Mouse (Mus musculus): ENCODE data around the gene Cct5. TPM values are rescaled to one million over a fixed set of nuclear protein-coding genes. Genes with fewer than 3 reads are reported as not detected.
A peak's percentile ranks its signal among the peaks of the same experiment; 100 is the strongest.
"Not testable (repeated sequence)": the region's sequence is repeated elsewhere in the genome, so short reads cannot be mapped to it uniquely, and the experiment has no call there.

Gene Cct5
- polyA plus RNA-seq, 1 experiment from 2014 or later: 460 TPM

DNA sequence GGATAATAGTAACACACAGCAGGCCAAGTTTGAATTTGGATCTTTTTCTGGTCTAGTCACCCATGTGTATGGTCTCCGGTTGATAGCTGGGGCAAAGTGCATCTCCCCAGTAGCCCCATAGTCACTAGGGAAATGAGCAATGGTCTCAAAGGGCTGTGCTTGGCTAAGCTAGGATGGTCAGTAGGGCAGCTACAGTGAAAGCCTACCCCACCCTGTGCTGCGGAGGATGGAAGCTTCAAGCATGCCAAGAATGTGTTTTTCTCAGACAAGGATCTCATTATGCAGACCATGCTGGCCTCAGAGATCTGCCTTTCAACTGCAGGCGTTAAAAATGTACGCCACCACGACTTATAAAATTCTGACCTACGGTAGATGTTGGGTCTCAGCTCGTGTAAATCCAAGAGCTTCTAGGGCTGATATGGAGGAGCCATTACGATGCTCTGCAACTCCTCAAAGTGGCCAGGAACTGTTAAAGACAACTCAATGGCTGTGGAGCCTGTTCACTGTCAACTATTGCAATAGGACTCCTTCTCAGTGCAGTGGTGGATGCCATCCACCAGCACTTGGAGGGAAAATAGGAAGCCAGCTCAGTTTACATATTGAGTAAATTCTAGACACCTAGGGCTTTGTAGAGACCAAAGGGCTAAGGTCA, 12.5 kb downstream of the Cct5 start:
- H3K27ac ChIP-seq (ENCODE audit: low read length): no peak overlapping the region

DNA sequence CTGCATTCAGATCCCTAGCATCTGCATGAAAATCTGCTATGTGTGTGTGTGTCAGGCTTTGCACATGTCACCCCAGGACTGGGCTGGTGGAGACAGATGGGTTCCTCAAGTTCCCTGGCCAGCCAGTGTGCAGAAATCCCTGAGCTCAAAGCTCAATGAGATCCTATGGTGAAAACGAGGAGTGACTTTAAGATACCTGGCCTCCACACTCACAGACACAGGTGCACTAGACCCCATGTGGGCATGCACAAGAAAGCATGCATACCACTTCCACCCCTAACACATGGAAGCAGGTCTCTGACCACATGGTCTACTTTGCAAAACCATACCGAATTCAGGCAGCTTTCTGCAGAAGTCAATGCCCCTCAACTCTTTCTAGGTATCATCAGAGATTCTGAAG, 13.8 kb downstream of the Cct5 start:
- Histone ChIP-seq H3K9ac (ENCODE audit: low read length) (no peak overlapping the region), H3K4me3 (replicated peaks; ENCODE audit: low read length) (no peak overlapping the region), H3K4me1 (ENCODE audit: control insufficient read depth, insufficient read depth, low read length) (no peaks in the 10 kb centered on the region), H3K36me3 (ENCODE audit: control insufficient read depth, insufficient read depth, low read length) (peaks cover 30% of the 10 kb centered on the region), H3K4me2 (ENCODE audit: low read depth, low read length) (no peak overlapping the region), H3K9me3 (replicated peaks; ENCODE audit: control insufficient read depth, low read length) (no peaks in the 10 kb centered on the region), H3K27ac (ENCODE audit: low read length) (no peak overlapping the region), H3K27me3 (ENCODE audit: control insufficient read depth, insufficient read depth, low read length) (no peaks in the 10 kb centered on the region)
- WGBS: 72% methylated on average over 2 of the region's 2 CpGs
- no peak for ATAC-seq (ENCODE audit: insufficient read depth, low FRiP score)

More for the DNA sequence above, 12.5 kb downstream of the Cct5 start:
- Histone ChIP-seq H3K4me1 (ENCODE audit: control insufficient read depth, insufficient read depth, low read length) (no peaks in the 10 kb centered on the region), H3K27me3 (ENCODE audit: control insufficient read depth, insufficient read depth, low read length) (no peaks in the 10 kb centered on the region), H3K4me2 (ENCODE audit: low read depth, low read length) (no peak overlapping the region), H3K9me3 (replicated peaks; ENCODE audit: control insufficient read depth, low read length) (no peaks in the 10 kb centered on the region), H3K36me3 (ENCODE audit: control insufficient read depth, insufficient read depth, low read length) (peaks cover 40% of the 10 kb centered on the region), H3K4me3 (replicated peaks; ENCODE audit: low read length) (no peak overlapping the region), H3K9ac (ENCODE audit: low read length) (no peak overlapping the region)
- ATAC-seq (ENCODE audit: insufficient read depth, low FRiP score): no peak; the same call in 1 of the 2 replicates
- 56% methylated on average over 8 of the region's 8 CpGs for WGBS

DNA sequence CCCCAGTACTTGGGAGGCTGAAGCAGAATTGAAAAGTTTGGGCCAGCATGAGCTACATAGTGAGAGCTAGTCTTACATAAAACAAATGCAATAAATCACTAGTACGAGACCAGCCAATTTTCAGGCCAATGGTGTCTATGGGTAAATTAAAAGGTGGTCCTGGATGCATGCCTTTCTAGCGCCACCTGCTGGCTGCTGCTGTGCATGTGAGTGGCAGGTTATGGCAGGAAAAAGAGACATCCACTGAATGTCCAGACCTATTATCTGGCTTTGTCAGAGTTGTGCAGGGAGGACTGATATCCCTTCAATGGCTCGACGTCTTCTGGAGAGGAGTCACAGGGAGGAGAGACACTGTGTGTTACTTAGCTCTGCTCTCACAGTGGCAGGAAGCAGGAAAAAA, 15.1 kb downstream of the Cct5 start:
- peak; percentile 44 for ATAC-seq (ENCODE audit: insufficient read depth, low FRiP score)
- Histone ChIP-seq H3K4me2 (ENCODE audit: low read depth, low read length) (no peak overlapping the region), H3K9me3 (replicated peaks; ENCODE audit: control insufficient read depth, low read length) (no peaks in the 10 kb centered on the region), H3K36me3 (ENCODE audit: control insufficient read depth, insufficient read depth, low read length) (peaks cover 20% of the 10 kb centered on the region), H3K4me3 (replicated peaks; ENCODE audit: low read length) (no peak overlapping the region), H3K9ac (ENCODE audit: low read length) (no peak overlapping the region), H3K27ac (ENCODE audit: low read length) (no peak overlapping the region), H3K27me3 (ENCODE audit: control insufficient read depth, insufficient read depth, low read length) (no peaks in the 10 kb centered on the region), H3K4me1 (ENCODE audit: control insufficient read depth, insufficient read depth, low read length) (no peaks in the 10 kb centered on the region)
- WGBS: 3% methylated on average over 4 of the region's 4 CpGs

DNA sequence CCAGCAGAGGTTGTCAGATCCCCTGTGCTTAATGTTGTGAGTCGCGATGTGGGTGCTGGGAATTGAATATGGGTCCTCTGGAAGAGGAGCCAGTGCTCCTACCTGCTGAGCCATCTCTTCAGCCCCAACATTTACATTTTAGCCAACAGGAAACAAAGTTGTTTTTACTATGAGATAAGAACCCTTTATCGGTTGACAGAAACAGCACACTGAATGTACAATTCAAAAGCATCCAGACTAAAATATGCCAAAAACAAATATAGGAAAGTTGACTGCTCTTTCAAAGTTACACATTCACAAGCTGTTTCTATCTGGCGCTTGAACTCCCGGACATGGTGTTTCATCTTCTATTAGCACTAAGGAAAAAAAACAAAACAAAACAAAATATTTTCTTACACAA, 15.5 kb downstream of the Cct5 start:
- ATAC-seq (ENCODE audit: insufficient read depth, low FRiP score): no peak
- Histone ChIP-seq H3K4me2 (ENCODE audit: low read depth, low read length) (no peak overlapping the region), H3K9me3 (replicated peaks; ENCODE audit: control insufficient read depth, low read length) (no peaks in the 10 kb centered on the region), H3K27ac (ENCODE audit: low read length) (no peak overlapping the region), H3K4me1 (ENCODE audit: control insufficient read depth, insufficient read depth, low read length) (no peaks in the 10 kb centered on the region), H3K27me3 (ENCODE audit: control insufficient read depth, insufficient read depth, low read length) (no peaks in the 10 kb centered on the region), H3K36me3 (ENCODE audit: control insufficient read depth, insufficient read depth, low read length) (peaks cover 17% of the 10 kb centered on the region), H3K4me3 (replicated peaks; ENCODE audit: low read length) (no peak overlapping the region), H3K9ac (ENCODE audit: low read length) (no peak overlapping the region)
- 79% methylated on average over 5 of the region's 5 CpGs for WGBS

DNA sequence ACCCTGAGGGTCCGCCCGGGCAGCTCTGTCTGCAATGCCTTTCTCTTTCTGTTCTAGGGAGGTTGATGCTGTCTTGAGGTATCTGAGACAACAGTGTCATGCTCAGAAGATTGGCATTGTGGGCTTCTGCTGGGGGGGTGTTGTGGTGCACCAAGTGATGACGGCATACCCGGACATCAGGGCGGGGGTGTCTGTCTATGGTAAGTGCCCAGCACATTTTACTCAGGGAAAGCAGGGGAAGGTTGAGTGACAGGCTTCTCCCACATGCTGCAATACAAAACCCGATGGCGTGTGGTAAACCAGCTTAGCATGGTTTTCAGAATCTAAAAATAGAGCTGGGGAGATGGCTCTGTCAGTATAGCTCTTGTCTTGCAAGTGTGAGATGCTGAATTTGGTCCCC, 16.4 kb downstream of the Cct5 start:
- peaks cover 8% of the 10 kb centered on the region; the same call in 1 of the 2 replicates for H3K36me3 ChIP-seq (ENCODE audit: control insufficient read depth, insufficient read depth, low read length)
- 83% methylated on average over 7 of the region's 7 CpGs for WGBS

DNA sequence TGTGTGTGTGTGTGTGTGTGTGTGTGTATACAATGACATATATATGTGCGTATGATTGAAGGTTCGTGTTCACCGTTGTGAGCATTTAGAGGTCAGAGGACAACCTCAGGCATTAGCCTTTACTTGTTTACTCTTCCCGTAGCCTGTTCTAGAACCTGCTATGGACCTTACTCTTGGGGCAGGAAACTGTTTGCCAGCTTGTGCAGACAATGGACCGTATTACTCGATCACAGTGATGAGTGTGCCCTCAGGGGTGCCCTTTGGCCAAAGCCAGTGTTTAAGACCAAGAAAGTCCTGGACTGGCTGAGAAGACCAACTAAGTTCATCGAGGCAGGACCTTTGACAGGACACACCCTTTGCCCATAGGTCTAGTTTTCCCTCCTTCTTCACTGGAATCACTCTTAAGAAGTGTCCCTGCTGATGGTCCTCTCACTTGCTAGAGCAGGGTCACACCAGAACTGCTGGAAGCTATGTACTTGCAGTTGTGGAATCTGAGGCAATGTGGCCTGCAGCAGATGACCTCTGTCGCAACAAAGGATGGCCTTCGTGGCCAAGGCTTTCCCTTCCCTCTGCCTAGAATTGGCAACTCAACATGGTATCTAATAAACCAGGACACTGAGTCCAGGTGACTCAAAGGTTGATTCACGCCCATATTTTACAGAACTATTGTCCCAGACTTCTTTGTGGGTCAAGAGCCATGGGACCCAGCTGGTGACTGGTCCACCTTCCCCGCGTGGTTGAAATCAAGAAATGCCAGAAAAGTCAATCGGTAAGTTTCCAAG, 18.1 kb downstream of the Cct5 start:
- 84% methylated on average over 13 of the region's 13 CpGs for WGBS
- no peak for ATAC-seq (ENCODE audit: insufficient read depth, low FRiP score)
- no peaks in the 10 kb centered on the region for H3K9me3 ChIP-seq (replicated peaks; ENCODE audit: control insufficient read depth, low read length)
- H3K27me3 ChIP-seq (ENCODE audit: control insufficient read depth, insufficient read depth, low read length): no peaks in the 10 kb centered on the region
- no peak overlapping the region for H3K4me2 ChIP-seq (ENCODE audit: low read depth, low read length)
- H3K4me3 ChIP-seq (replicated peaks; ENCODE audit: low read length): no peak overlapping the region
- H3K27ac ChIP-seq (ENCODE audit: low read length): no peak overlapping the region
- H3K36me3 ChIP-seq (ENCODE audit: control insufficient read depth, insufficient read depth, low read length): no peaks in the 10 kb centered on the region
- no peaks in the 10 kb centered on the region for H3K4me1 ChIP-seq (ENCODE audit: control insufficient read depth, insufficient read depth, low read length)
- no peak overlapping the region for H3K9ac ChIP-seq (ENCODE audit: low read length)

More for the DNA sequence above, 16.4 kb downstream of the Cct5 start:
- Histone ChIP-seq H3K27ac (ENCODE audit: low read length) (no peak overlapping the region), H3K27me3 (ENCODE audit: control insufficient read depth, insufficient read depth, low read length) (no peaks in the 10 kb centered on the region), H3K4me3 (replicated peaks; ENCODE audit: low read length) (no peak overlapping the region), H3K4me2 (ENCODE audit: low read depth, low read length) (no peak overlapping the region), H3K9me3 (replicated peaks; ENCODE audit: control insufficient read depth, low read length) (no peaks in the 10 kb centered on the region), H3K4me1 (ENCODE audit: control insufficient read depth, insufficient read depth, low read length) (no peaks in the 10 kb centered on the region), H3K9ac (ENCODE audit: low read length) (no peak overlapping the region)
- no peak for ATAC-seq (ENCODE audit: insufficient read depth, low FRiP score)

DNA sequence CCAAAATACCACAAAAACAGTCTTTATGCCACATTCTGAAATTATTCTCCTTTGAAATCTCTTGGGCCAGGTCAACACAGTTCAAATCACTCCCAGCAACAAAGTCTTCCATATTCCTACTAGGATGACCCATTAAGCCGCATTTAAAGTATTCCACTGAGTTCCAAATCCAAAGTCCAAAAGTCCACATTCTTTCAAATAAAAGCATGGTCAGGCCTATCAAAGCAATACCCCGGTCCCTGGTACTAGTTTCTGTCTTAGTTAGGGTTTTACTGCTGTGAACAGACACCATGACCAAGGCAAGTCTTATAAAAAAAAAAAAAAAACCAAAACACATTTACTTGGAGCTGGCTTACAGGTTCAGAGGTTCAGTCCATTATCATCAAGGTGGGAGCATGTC, 20.5 kb downstream of the Cct5 start:
- H3K36me3 ChIP-seq (ENCODE audit: control insufficient read depth, insufficient read depth, low read length); H3K9me3 ChIP-seq (replicated peaks; ENCODE audit: control insufficient read depth, low read length); H3K27ac ChIP-seq (ENCODE audit: low read length); H3K27me3 ChIP-seq (ENCODE audit: control insufficient read depth, insufficient read depth, low read length); H3K4me1 ChIP-seq (ENCODE audit: control insufficient read depth, insufficient read depth, low read length); ATAC-seq (ENCODE audit: insufficient read depth, low FRiP score); H3K4me2 ChIP-seq (ENCODE audit: low read depth, low read length); H3K9ac ChIP-seq (ENCODE audit: low read length); H3K4me3 ChIP-seq (replicated peaks; ENCODE audit: low read length): not testable (repeated sequence)
- WGBS: 91% methylated on average over 2 of the region's 2 CpGs

DNA sequence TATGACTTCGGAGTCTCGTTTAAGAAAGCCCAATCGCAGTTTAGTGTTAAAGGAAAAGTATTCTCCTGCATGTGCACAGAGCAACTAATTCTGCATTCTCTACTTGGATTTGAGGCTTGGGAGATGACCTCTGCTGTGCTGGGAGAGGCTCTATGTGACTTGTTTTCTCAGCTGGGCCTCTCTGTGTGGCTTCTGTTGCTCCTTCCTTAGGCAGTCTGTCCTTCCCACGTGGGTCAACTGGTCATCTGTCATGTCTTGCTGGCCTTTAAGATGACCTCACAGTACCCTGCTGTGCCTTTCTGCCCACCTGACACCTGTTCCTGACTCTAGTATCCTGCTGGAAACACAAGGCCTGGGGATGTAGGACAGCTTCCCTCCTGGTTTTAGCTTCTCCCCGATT, 25.5 kb downstream of the Cct5 start:
- Histone ChIP-seq H3K4me2 (ENCODE audit: low read depth, low read length) (no peak overlapping the region), H3K27me3 (ENCODE audit: control insufficient read depth, insufficient read depth, low read length) (no peaks in the 10 kb centered on the region), H3K4me3 (replicated peaks; ENCODE audit: low read length) (no peak overlapping the region), H3K4me1 (ENCODE audit: control insufficient read depth, insufficient read depth, low read length) (no peaks in the 10 kb centered on the region), H3K9ac (ENCODE audit: low read length) (no peak overlapping the region), H3K27ac (ENCODE audit: low read length) (no peak overlapping the region), H3K9me3 (replicated peaks; ENCODE audit: control insufficient read depth, low read length) (no peaks in the 10 kb centered on the region), H3K36me3 (ENCODE audit: control insufficient read depth, insufficient read depth, low read length) (no peaks in the 10 kb centered on the region)
- WGBS: 74% methylated on average over 5 of the region's 5 CpGs
- ATAC-seq (ENCODE audit: insufficient read depth, low FRiP score): no peak

DNA sequence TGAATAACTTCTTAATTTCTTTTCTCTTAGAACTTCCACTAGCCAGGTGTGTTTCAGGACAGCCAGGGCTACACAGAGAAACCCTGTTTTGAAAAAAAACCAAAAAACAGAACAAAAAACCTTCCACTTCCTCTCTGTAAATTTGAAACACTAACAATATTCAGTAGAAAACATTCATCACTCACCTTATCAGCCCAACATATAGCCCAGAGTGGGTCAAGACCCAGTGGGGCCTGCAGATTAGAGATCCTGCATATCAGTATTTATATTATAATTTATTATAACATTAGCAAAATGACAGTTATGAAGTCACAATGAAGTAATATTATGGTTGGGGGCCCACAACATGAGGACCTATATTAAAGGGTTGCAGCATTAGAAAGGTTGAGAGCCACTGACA, 27.9 kb downstream of the Cct5 start:
- H3K27ac ChIP-seq (ENCODE audit: low read length): no peak overlapping the region
- no peaks in the 10 kb centered on the region for H3K27me3 ChIP-seq (ENCODE audit: control insufficient read depth, insufficient read depth, low read length)
- H3K9me3 ChIP-seq (replicated peaks; ENCODE audit: control insufficient read depth, low read length): no peaks in the 10 kb centered on the region
- no peaks in the 10 kb centered on the region for H3K36me3 ChIP-seq (ENCODE audit: control insufficient read depth, insufficient read depth, low read length)
- H3K4me3 ChIP-seq (replicated peaks; ENCODE audit: low read length): no peak overlapping the region
- H3K9ac ChIP-seq (ENCODE audit: low read length): no peak overlapping the region
- peaks cover 9% of the 10 kb centered on the region for H3K4me1 ChIP-seq (ENCODE audit: control insufficient read depth, insufficient read depth, low read length)
- H3K4me2 ChIP-seq (ENCODE audit: low read depth, low read length): no peak overlapping the region
- ATAC-seq (ENCODE audit: insufficient read depth, low FRiP score): no peak

Data from stomach, embryonic 16.5 days (tissue).